Mouse (Mus musculus) MEL (cell line): ENCODE data around the gene Hoxd8. TPM values are rescaled to one million over a fixed set of nuclear protein-coding genes. Genes with fewer than 3 reads are reported as not detected.

ENCODE experiments used
- DNase-seq: peaks from one replicate; pipeline ENCODE4 v3.0.0; 2011; ENCODE audit warnings: low read depth, low spot score
- H3K27ac ChIP-seq: 2 replicates; pipeline ENCODE4 v1.5.1; 2012; ENCODE audit warnings: low read depth, mild to moderate bottlenecking, control low read depth, low read length, moderate library complexity; ENCODE audit not compliant: control insufficient read depth
- H3K27me3 ChIP-seq, 2 experiments: fragments of 150-350 bp in 1 of 2; sonication (generic) in 1 of 2; 2 replicates each; pipeline ENCODE4 v1.6.1; 2012; ENCODE audit warnings: low read length in 2 of 2, mild to moderate bottlenecking in 2 of 2, improper control_type of control experiment in 1 of 2, moderate library complexity in 1 of 2; ENCODE audit not compliant: insufficient read depth in 2 of 2, control insufficient read depth in 1 of 2
- H3K36me3 ChIP-seq, 2 experiments: 2 replicates each; pipeline ENCODE4 v1.6.1; 2012 to 2014; ENCODE audit warnings: low read length in 2 of 2, improper control_type of control experiment in 1 of 2, inconsistent platforms in 1 of 2, mild to moderate bottlenecking in 1 of 2; ENCODE audit not compliant: insufficient read depth in 2 of 2, control insufficient read depth in 1 of 2
- H3K4me1 ChIP-seq, 2 experiments: fragments of 150-350 bp in 1 of 2; sonication (generic) in 1 of 2; 2 replicates each; pipeline ENCODE4 v1.6.1; 2012; ENCODE audit warnings: low read length in 2 of 2, improper control_type of control experiment in 1 of 2, mild to moderate bottlenecking in 1 of 2; ENCODE audit not compliant: insufficient read depth in 2 of 2, control insufficient read depth in 1 of 2
- H3K4me3 ChIP-seq, 2 experiments: fragments of 150-350 bp in 1 of 2; sonication (generic) in 1 of 2; 2 replicates each; pipeline ENCODE4 v1.5.1; 2012; ENCODE audit warnings: low read depth in 2 of 2, low read length in 2 of 2, mild to moderate bottlenecking in 2 of 2, moderate library complexity in 2 of 2, control low read depth in 1 of 2, improper control_type of control experiment in 1 of 2; ENCODE audit not compliant: control insufficient read depth in 1 of 2, insufficient read depth in 1 of 2
- H3K79me2 ChIP-seq: 2 replicates; pipeline ENCODE4 v1.6.1; 2012; ENCODE audit warnings: mild to moderate bottlenecking, low read length, moderate library complexity; ENCODE audit not compliant: control insufficient read depth, poor library complexity, insufficient read depth
- H3K9ac ChIP-seq: 2 replicates; pipeline ENCODE4 v1.6.1; 2012; ENCODE audit warnings: low read depth, mild to moderate bottlenecking, control low read depth, low read length, moderate library complexity; ENCODE audit not compliant: control insufficient read depth, poor library complexity, severe bottlenecking
- H3K9me3 ChIP-seq: fragments of 150-350 bp; sonication (generic); replicated peaks from 2 replicates; pipeline ENCODE4 v1.6.1; 2012; ENCODE audit warnings: mild to moderate bottlenecking, low read length, improper control_type of control experiment, moderate library complexity; ENCODE audit not compliant: insufficient read depth
- BHLHE40 ChIP-seq: IDR thresholded peaks from 2 replicates; pipeline ENCODE4 v1.6.1; 2012; ENCODE audit warnings: low read depth, mild to moderate bottlenecking, inconsistent platforms, low read length, improper control_type of control experiment, borderline replicate concordance
- CHD1 ChIP-seq: IDR thresholded peaks from 2 replicates; pipeline ENCODE4 v1.6.1; 2012; ENCODE audit warnings: low read depth, mild to moderate bottlenecking, inconsistent platforms, low read length, improper control_type of control experiment
- CHD2 ChIP-seq: IDR thresholded peaks from 2 replicates; pipeline ENCODE4 v1.6.1; 2011; ENCODE audit warnings: low read length, improper control_type of control experiment
- EP300 ChIP-seq, 2 experiments: IDR thresholded peaks; 2 replicates each; pipeline ENCODE4 v1.6.1; 2011; ENCODE audit warnings: improper control_type of control experiment in 2 of 2, low read length in 2 of 2, low read depth in 1 of 2, mild to moderate bottlenecking in 1 of 2
- HCFC1 ChIP-seq: IDR thresholded peaks from 2 replicates; pipeline ENCODE4 v1.6.1; 2012; ENCODE audit warnings: low read depth, mild to moderate bottlenecking, inconsistent platforms, low read length, improper control_type of control experiment, moderate library complexity
- JUND ChIP-seq: IDR thresholded peaks from 2 replicates; pipeline ENCODE4 v1.6.1; 2011; ENCODE audit warnings: low read depth, mild to moderate bottlenecking, improper control_type of control experiment, low read length
- KAT2A ChIP-seq: conservative IDR thresholded peaks from 2 replicates; pipeline ENCODE4 v1.6.1; 2012; ENCODE audit warnings: low read depth, low read length, improper control_type of control experiment, inconsistent platforms
- MEF2A ChIP-seq: IDR thresholded peaks from 2 replicates; pipeline ENCODE4 v1.6.1; 2014; ENCODE audit warnings: low read depth, mild to moderate bottlenecking, inconsistent platforms, low read length, improper control_type of control experiment; ENCODE audit not compliant: poor library complexity, insufficient replicate concordance, severe bottlenecking; ENCODE audit errors: extremely low read depth
- MYB ChIP-seq: IDR thresholded peaks from 2 replicates; pipeline ENCODE4 v1.6.1; 2011; ENCODE audit warnings: mild to moderate bottlenecking, low read depth, low read length, improper control_type of control experiment
- MYC ChIP-seq: IDR thresholded peaks from 2 replicates; pipeline ENCODE4 v1.6.1; 2011; ENCODE audit warnings: low read depth, mild to moderate bottlenecking, low read length, improper control_type of control experiment, moderate library complexity
- NRF1 ChIP-seq: IDR thresholded peaks from 2 replicates; pipeline ENCODE4 v1.6.1; 2014; ENCODE audit warnings: low read depth, mild to moderate bottlenecking, inconsistent platforms, low read length, improper control_type of control experiment, moderate library complexity; ENCODE audit not compliant: poor library complexity, insufficient read depth, severe bottlenecking
- POLR2AphosphoS2 ChIP-seq: IDR thresholded peaks from 2 replicates; pipeline ENCODE4 v1.6.1; 2011; ENCODE audit warnings: low read length, improper control_type of control experiment
- POLR2AphosphoS5 ChIP-seq: IDR thresholded peaks from 2 replicates; pipeline ENCODE4 v1.6.1; 2012; ENCODE audit warnings: low read depth, borderline replicate concordance, mild to moderate bottlenecking, inconsistent platforms, low read length, moderate library complexity, mixed read lengths
- RAD21 ChIP-seq: IDR thresholded peaks from 2 replicates; pipeline ENCODE4 v1.6.1; 2011; ENCODE audit warnings: mild to moderate bottlenecking, low read depth, low read length, improper control_type of control experiment
- TBP ChIP-seq: IDR thresholded peaks from 2 replicates; pipeline ENCODE4 v1.8.0; 2011; ENCODE audit warnings: low read depth, low read length, improper control_type of control experiment
- ZC3H11A ChIP-seq: IDR thresholded peaks from 2 replicates; pipeline ENCODE4 v1.6.1; 2012; ENCODE audit warnings: low read depth, mild to moderate bottlenecking, inconsistent platforms, low read length, improper control_type of control experiment
- ZKSCAN1 ChIP-seq: IDR thresholded peaks from 2 replicates; pipeline ENCODE4 v1.6.1; 2012; ENCODE audit warnings: low read depth, mild to moderate bottlenecking, inconsistent platforms, low read length, improper control_type of control experiment, moderate library complexity
- polyA plus RNA-seq, 2 experiments: library from polyadenylated mRNA; stranded (reverse) in 1 of 2; unstranded in 1 of 2; fragments of >175 nt in 1 of 2; fragments of >200 nt in 1 of 2; gene quantifications; 2 replicates each; pipeline versions ENCODE4 v1.2.1 to v1.2.4; 2012; ENCODE audit warnings: low replicate concordance in 2 of 2, low read depth in 1 of 2; ENCODE audit not compliant: insufficient read length in 2 of 2, insufficient read depth in 1 of 2, missing spikeins in 1 of 2
- total RNA-seq: library from RNA; depleted of rRNA; stranded (reverse); fragments of 300-350 nt; gene quantifications from 2 replicates; pipeline ENCODE4 v1.2.3, GENCODE M21; 2012

Hoxd8 gene
- total and polyA plus RNA-seq, 3 experiments: 4.7 to 7.4 TPM; not detected in 1

DNA sequence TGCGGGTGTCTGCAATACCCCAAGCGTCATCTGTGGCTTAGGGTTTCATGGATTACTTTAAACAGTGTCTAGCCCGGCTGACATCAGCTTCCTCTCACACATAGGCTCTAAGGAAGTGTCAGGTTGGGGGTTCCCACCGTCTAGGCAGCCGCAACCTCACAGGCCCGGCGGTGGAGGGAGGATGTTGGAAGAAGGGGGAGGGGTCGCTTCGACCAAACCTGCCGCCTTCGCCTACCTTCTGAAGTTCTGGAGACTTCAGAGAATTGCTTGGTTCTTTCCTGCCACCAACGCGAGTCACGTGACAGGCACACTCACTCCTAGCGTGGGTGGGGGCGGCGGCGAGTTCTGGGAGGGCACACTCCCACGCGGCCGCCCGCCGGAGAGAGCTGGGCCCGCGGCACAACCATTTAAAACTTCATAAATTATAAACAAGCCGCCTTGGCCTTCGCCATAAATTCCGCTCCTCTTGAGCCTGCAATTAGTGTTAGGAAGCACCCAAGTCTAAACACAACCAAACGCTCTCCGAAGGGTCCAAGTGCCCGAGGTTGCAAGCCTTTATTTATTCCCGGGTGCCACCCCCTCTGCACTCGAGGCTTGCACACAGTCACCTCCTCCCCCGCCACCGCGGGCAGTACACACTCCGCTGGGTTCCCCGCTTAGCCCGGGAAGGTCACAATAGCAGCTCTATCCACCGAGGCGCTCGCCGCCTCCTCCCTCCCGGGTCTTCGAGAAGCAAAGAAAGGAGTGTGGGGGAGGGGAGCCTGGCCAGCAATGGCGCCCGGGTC is 45.1 kb downstream of the Hoxd8 start:
- Histone ChIP-seq H3K9me3 (no peaks in the 10 kb centered on the region), H3K27ac (no peak overlapping the region), H3K4me3 (no peak overlapping the region), H3K9ac (no peak overlapping the region), H3K79me2 (no peaks in the 10 kb centered on the region), H3K27me3 (no peaks in the 10 kb centered on the region; a peak in 1 of 4 replicates), H3K4me1 (no peaks in the 10 kb centered on the region), H3K36me3 (no peaks in the 10 kb centered on the region)
- DNase-seq: no peak
- TF ChIP-seq KAT2A (no peak), RAD21 (no peak), NRF1 (no peak), ZC3H11A (no peak), CHD2 (no peak), BHLHE40 (no peak), MYC (no peak), CHD1 (no peak), POLR2AphosphoS5 (no peak), MEF2A (no peak), MYB (no peak), JUND (no peak), ZKSCAN1 (no peak), HCFC1 (no peak), TBP (no peak), EP300 (IDR thresholded peaks at IDR 0.05; ENCODE audit: low read depth in 1 of 2, low read length in 2 of 2) (no peak)

DNA sequence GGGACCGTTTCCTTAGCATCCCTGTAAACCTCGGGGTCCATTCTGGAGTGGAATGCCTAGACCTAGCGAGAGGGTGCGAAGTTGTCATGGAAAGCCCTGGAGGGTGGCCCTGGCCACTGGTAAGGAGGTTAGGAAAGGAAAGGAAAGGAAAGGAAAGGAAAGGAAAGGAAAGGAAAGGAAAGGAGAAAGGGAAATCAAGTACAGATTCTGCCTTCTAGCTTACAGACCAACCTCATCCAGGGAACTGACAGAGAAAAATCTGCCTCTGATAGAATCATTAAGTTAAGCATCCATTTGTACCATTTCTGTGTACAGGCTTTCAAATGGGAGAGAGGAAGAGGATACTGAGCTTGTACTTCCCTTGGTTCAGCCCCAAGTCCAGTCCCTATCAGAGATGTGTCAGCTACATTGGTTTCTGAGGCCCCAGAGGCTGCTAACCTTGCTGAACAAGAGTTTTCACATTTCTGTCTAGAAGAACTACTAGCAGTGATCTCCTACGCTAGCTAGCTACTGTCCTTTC is 46.4 kb downstream of the Hoxd8 start:
- Histone ChIP-seq H3K27ac (no peak overlapping the region), H3K27me3 (no peaks in the 10 kb centered on the region; a peak in 1 of 4 replicates), H3K9me3 (no peaks in the 10 kb centered on the region), H3K4me3 (no peak overlapping the region), H3K79me2 (no peaks in the 10 kb centered on the region), H3K4me1 (no peaks in the 10 kb centered on the region), H3K36me3 (no peaks in the 10 kb centered on the region), H3K9ac (no peak overlapping the region)
- DNase-seq: no peak
- no peak for TF ChIP-seq POLR2AphosphoS2
- TF ChIP-seq CHD2: no peak
